ENCODE assay signal across 12 mouse cellular contexts in genomic region chr14:77942793-77943558, GRCm38 (mm10). TPM values are rescaled to one million over a fixed set of nuclear protein-coding genes. Genes with fewer than 3 reads are reported as not detected.
A peak's percentile ranks its signal among the peaks of the same experiment; 100 is the strongest.
DNase-seq lines count a peak whose midpoint lies in the region; ATAC-seq and TF ChIP-seq lines count a peak whose summit lies in the region.
"Had no signal": no experiment of that assay in that cellular context is flagged by ENCODE, and none has a peak within 500 bp of the region (broad histone marks: within the 10 kb centered on the region; RNA-seq: fewer than 3 reads in every experiment).

No protein-coding gene starts in this region.

- no peaks in the 10 kb centered on the region for H3K36me3 ChIP-seq in hindbrain, embryonic 15.5 days
- no peaks in the 10 kb centered on the region for H3K36me3 ChIP-seq in limb, embryonic 14.5 days (ENCODE audit: control insufficient read depth, insufficient read depth, low read length)
- no peaks in the 10 kb centered on the region for H3K36me3 ChIP-seq in heart, embryonic 11.5 days (ENCODE audit: control insufficient read depth, insufficient read depth, low read length)

- H3K9me3 ChIP-seq in hindbrain, embryonic 15.5 days: no peaks in the 10 kb centered on the region
- H3K9me3 ChIP-seq in limb, embryonic 14.5 days (ENCODE audit: control insufficient read depth, low read length): no peaks in the 10 kb centered on the region
- no peaks in the 10 kb centered on the region; the same call in 1 of the 2 replicates for H3K9me3 ChIP-seq in heart, embryonic 11.5 days (replicated peaks; ENCODE audit: control insufficient read depth, low read length)

- H3K27ac ChIP-seq in hindbrain, embryonic 15.5 days (replicated peaks): peak overlapping the region; percentile 43
- H3K27ac ChIP-seq in limb, embryonic 14.5 days (replicated peaks; ENCODE audit: low read depth, low read length): no peak overlapping the region
- no peak overlapping the region for H3K27ac ChIP-seq in heart, embryonic 11.5 days (ENCODE audit: low read depth, low read length)

- ATAC-seq in hindbrain, embryonic 15.5 days (ENCODE audit: low FRiP score, low read depth): peak; percentile 48
- ATAC-seq in limb, embryonic 14.5 days (ENCODE audit: low FRiP score, low read depth): no peak
- ATAC-seq in heart, embryonic 11.5 days (replicated peaks; ENCODE audit: insufficient number of reproducible peaks, low FRiP score, low TSS enrichment): no peak
- ATAC-seq: activated CD4-positive, CD25-positive, alpha-beta regulatory T cell, adult 4 months had no signal

- peak overlapping the region; percentile 20; the same call in 1 of the 2 replicates for H3K9ac ChIP-seq in hindbrain, embryonic 15.5 days
- H3K9ac ChIP-seq in limb, embryonic 14.5 days (ENCODE audit: low read depth, low read length, severe bottlenecking): no peak overlapping the region
- H3K9ac ChIP-seq in heart, embryonic 11.5 days (ENCODE audit: low read depth, low read length): no peak overlapping the region

- no peak for TF ChIP-seq POLR2A in limb, embryonic 14.5 days (IDR thresholded peaks at IDR 0.05; ENCODE audit: borderline replicate concordance, extremely low read depth, insufficient read depth, insufficient read length)

- WGBS in hindbrain, embryonic 15.5 days: 22% methylated on average over 15 of the region's 15 CpGs
- WGBS in limb, embryonic 14.5 days: 43% methylated on average over 15 of the region's 15 CpGs
- 78% methylated on average over 15 of the region's 15 CpGs for WGBS in heart, embryonic 11.5 days (ENCODE audit: insufficient replicate concordance)

- H3K4me2 ChIP-seq in hindbrain, embryonic 15.5 days: peak overlapping the region; percentile 49
- 0 out of 2 replicates have a peak overlapping the region, but pooled peaks have one; percentile 11 for H3K4me2 ChIP-seq in limb, embryonic 14.5 days (replicated peaks; ENCODE audit: low read depth, low read length, severe bottlenecking)
- no peak overlapping the region for H3K4me2 ChIP-seq in heart, embryonic 11.5 days

- DNase-seq in brain, adult 2 months (ENCODE audit: low read depth, low spot score): peak; percentile 55
- DNase-seq in brain, embryonic 18.5 days (ENCODE audit: low read depth, low spot score): peak; percentile 47
- no peak for DNase-seq in limb, embryonic 14.5 days (ENCODE audit: low spot score)
- no peak for DNase-seq in c-Kit-positive CD71-positive TER-119-positive erythroid progenitor cells, embryonic 14.5 days (ENCODE audit: low spot score)
- no peak for DNase-seq in spleen, postnatal 14 days (ENCODE audit: low spot score in 2 of 2)
- DNase-seq in right cerebral cortex, adult 18-20 months: no peak
- DNase-seq: gastrocnemius, postnatal 36 days; kidney, postnatal 36 days; lung, adult 18-20 months had no signal

- H3K27me3 ChIP-seq in hindbrain, embryonic 15.5 days: no peaks in the 10 kb centered on the region
- H3K27me3 ChIP-seq in limb, embryonic 14.5 days (ENCODE audit: control insufficient read depth, insufficient read depth, low read length): no peaks in the 10 kb centered on the region
- no peaks in the 10 kb centered on the region for H3K27me3 ChIP-seq in heart, embryonic 11.5 days (ENCODE audit: control insufficient read depth, insufficient read depth, low read length)

- peak overlapping the region; percentile 18; the same call in 1 of the 2 replicates for H3K4me3 ChIP-seq in hindbrain, embryonic 15.5 days
- H3K4me3 ChIP-seq in limb, embryonic 14.5 days (replicated peaks; ENCODE audit: low read length): no peak overlapping the region
- H3K4me3 ChIP-seq in heart, embryonic 11.5 days (ENCODE audit: low read depth, low read length): no peak overlapping the region

- H3K4me1 ChIP-seq in hindbrain, embryonic 15.5 days (replicated peaks): peaks cover 14% of the 10 kb centered on the region
- H3K4me1 ChIP-seq in limb, embryonic 14.5 days (ENCODE audit: control insufficient read depth, insufficient read depth, low read length): no peaks in the 10 kb centered on the region
- no peaks in the 10 kb centered on the region for H3K4me1 ChIP-seq in heart, embryonic 11.5 days (ENCODE audit: control insufficient read depth, insufficient read depth, low read length)

RNA-seq across cellular contexts. Expression of gene Epsti1, which starts 38.9 kb away (rescaled TPM):
- polyA plus RNA-seq in hindbrain, embryonic 15.5 days (2015; fragmentation: Nextera tagmentation; extraction: Ambion mirVana): 0.21 and 0.71 TPM in 2 replicates
- polyA plus RNA-seq in limb, embryonic 14.5 days (2012; rRNA removed): 0.49 and 0.67 TPM in 2 replicates
- polyA plus RNA-seq in limb, embryonic 14.5 days (2014; fragmentation: Nextera tagmentation; extraction: Ambion mirVana): 0.88 and 1.6 TPM in 2 replicates
- 0.23 and 0.49 TPM in 2 replicates for polyA plus RNA-seq in heart, embryonic 11.5 days (2014; fragmentation: Nextera tagmentation; extraction: Ambion mirVana)

Comparison
In these comparisons a context has a peak if more than half of its experiments do, and no peak if none do; other contexts are left out.
1. DNase-seq: peak in brain, adult 2 months (single experiment) and brain, embryonic 18.5 days (single experiment); none in limb, embryonic 14.5 days (single experiment), c-Kit-positive CD71-positive TER-119-positive erythroid progenitor cells, embryonic 14.5 days (single experiment), spleen, postnatal 14 days (0 of 2) and right cerebral cortex, adult 18-20 months (single experiment).